Mouse (Mus musculus): ENCODE data around the gene Dnhd1. TPM values are rescaled to one million over a fixed set of nuclear protein-coding genes. Genes with fewer than 3 reads are reported as not detected.

The Dnhd1 gene
- polyA plus RNA-seq, 1 experiment from 2014 or later = 1.1 TPM

DNA sequence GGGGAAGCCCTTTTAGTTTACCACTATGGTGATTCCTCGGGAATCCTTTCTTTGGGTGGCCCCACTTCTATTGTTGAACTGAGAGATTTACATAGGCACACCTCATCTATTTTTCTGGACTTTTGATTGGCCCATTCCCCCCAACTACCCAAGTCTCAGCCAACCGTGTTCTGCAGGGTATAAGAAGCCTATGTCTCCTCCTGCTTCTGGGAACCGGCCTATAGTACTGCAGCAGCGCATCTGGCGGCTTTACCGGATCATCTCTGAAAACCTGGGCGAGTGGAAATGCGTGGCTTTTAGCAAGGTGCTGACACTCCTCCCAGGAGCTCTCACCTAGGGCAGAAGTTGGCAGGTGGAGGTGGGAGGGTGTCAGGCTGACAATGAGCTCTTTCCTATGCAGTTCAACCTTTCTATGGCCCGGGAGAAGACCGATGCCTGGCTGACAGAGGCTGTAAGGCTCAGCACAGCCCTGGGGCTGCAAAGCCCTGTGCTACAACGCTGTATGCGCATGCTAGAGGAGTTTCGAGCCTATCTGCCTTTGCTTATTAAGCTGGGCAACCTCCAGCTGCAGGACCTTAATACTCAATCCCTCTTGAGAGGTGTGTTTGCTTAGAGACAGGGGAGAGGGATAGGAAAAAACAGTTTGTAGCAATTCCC is 35.0 kb downstream of the Dnhd1 start:
- no peak overlapping the region for H3K4me3 ChIP-seq (ENCODE audit: low read depth, low read length)
- no peaks in the 10 kb centered on the region for H3K9me3 ChIP-seq (replicated peaks; ENCODE audit: control insufficient read depth, low read length)
- H3K36me3 ChIP-seq (ENCODE audit: control insufficient read depth, insufficient read depth, low read length) = no peaks in the 10 kb centered on the region
- H3K4me1 ChIP-seq (ENCODE audit: control insufficient read depth, insufficient read depth, low read length) = no peaks in the 10 kb centered on the region
- 15% methylated on average over 13 of the region's 13 CpGs for WGBS (ENCODE audit: insufficient replicate concordance)
- H3K9ac ChIP-seq (ENCODE audit: low read depth, low read length) = no peak overlapping the region
- H3K27me3 ChIP-seq (ENCODE audit: control insufficient read depth, insufficient read depth, low read length) = no peaks in the 10 kb centered on the region
- no peak overlapping the region for H3K27ac ChIP-seq (ENCODE audit: low read depth, low read length)
- ATAC-seq (replicated peaks; ENCODE audit: insufficient number of reproducible peaks, low FRiP score, low TSS enrichment) = no peak
- H3K4me2 ChIP-seq = peak overlapping the region; percentile 51

- no peaks in the 10 kb centered on the region for H3K36me3 ChIP-seq (ENCODE audit: control insufficient read depth, insufficient read depth, low read length)
- H3K27ac ChIP-seq (ENCODE audit: low read depth, low read length) = no peak overlapping the region
- H3K9me3 ChIP-seq (replicated peaks; ENCODE audit: control insufficient read depth, low read length) = no peaks in the 10 kb centered on the region
- no peak overlapping the region for H3K9ac ChIP-seq (ENCODE audit: low read depth, low read length)
- H3K4me2 ChIP-seq = no peak overlapping the region
- H3K4me3 ChIP-seq (ENCODE audit: low read depth, low read length) = no peak overlapping the region
- ATAC-seq (replicated peaks; ENCODE audit: insufficient number of reproducible peaks, low FRiP score, low TSS enrichment) = no peak
- no peaks in the 10 kb centered on the region for H3K27me3 ChIP-seq (ENCODE audit: control insufficient read depth, insufficient read depth, low read length)
- no peaks in the 10 kb centered on the region for H3K4me1 ChIP-seq (ENCODE audit: control insufficient read depth, insufficient read depth, low read length)
- 61% methylated on average over 1 of the region's 1 CpGs for WGBS (ENCODE audit: insufficient replicate concordance)
These were observed 40.2 kb downstream of the Dnhd1 start for GRCm38 (mm10) chr7:105690875-105691274.

DNA sequence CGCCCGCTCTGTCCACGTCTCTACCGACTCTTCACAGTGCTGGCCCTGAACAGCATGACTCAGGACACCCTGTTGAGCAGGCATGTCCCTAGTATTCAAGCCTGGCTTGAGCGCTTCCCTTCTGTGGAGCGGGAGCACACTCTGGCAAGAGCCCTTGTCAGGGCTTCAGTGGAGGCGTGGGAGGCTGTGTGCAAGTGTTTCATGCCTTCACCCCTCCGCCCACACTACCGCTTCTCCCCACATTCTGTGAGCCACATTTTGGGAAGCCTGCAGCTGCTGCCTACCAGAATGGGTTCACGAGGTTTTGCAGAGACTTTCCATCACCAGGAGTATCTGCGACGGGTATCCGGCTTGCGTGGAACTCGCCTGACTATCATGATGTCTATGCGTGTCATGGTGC is 52.6 kb downstream of the Dnhd1 start:
- Histone ChIP-seq H3K4me2 (no peak overlapping the region), H3K9me3 (replicated peaks; ENCODE audit: control insufficient read depth, low read length) (no peaks in the 10 kb centered on the region), H3K36me3 (ENCODE audit: control insufficient read depth, insufficient read depth, low read length) (no peaks in the 10 kb centered on the region), H3K27ac (ENCODE audit: low read depth, low read length) (no peak overlapping the region), H3K4me3 (ENCODE audit: low read depth, low read length) (no peak overlapping the region), H3K27me3 (ENCODE audit: control insufficient read depth, insufficient read depth, low read length) (no peaks in the 10 kb centered on the region), H3K9ac (ENCODE audit: low read depth, low read length) (no peak overlapping the region), H3K4me1 (ENCODE audit: control insufficient read depth, insufficient read depth, low read length) (no peaks in the 10 kb centered on the region)
- ATAC-seq (replicated peaks; ENCODE audit: insufficient number of reproducible peaks, low FRiP score, low TSS enrichment) = no peak
- WGBS (ENCODE audit: insufficient replicate concordance) = 77% methylated on average over 16 of the region's 16 CpGs

DNA sequence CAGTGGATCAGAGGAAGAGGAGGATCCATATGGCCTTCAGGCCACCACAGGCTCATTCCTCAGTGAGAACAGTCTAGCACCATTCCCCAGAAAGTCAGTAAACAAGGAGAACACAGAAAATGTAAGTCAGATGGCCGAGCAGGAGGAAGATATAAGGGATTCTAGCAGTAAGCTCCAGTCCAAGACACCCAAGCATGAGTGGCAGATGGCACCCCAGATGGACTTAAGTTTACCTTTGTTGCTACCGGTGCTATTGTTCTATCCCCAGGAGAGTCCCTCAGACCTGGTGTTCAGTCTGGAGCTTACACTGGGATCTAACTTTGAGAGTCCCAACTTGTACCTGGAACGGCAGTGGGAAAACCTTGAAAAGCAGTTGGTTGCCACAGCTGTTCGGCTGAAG is 53.2 kb downstream of the Dnhd1 start:
- Histone ChIP-seq H3K27me3 (ENCODE audit: control insufficient read depth, insufficient read depth, low read length) (no peaks in the 10 kb centered on the region), H3K9ac (ENCODE audit: low read depth, low read length) (no peak overlapping the region), H3K27ac (ENCODE audit: low read depth, low read length) (no peak overlapping the region), H3K4me2 (no peak overlapping the region), H3K4me1 (ENCODE audit: control insufficient read depth, insufficient read depth, low read length) (no peaks in the 10 kb centered on the region), H3K9me3 (replicated peaks; ENCODE audit: control insufficient read depth, low read length) (no peaks in the 10 kb centered on the region), H3K36me3 (ENCODE audit: control insufficient read depth, insufficient read depth, low read length) (no peaks in the 10 kb centered on the region), H3K4me3 (ENCODE audit: low read depth, low read length) (no peak overlapping the region)
- ATAC-seq (replicated peaks; ENCODE audit: insufficient number of reproducible peaks, low FRiP score, low TSS enrichment) = no peak
- 85% methylated on average over 4 of the region's 4 CpGs for WGBS (ENCODE audit: insufficient replicate concordance)

- no peaks in the 10 kb centered on the region for H3K4me1 ChIP-seq (ENCODE audit: control insufficient read depth, insufficient read depth, low read length)
- H3K27me3 ChIP-seq (ENCODE audit: control insufficient read depth, insufficient read depth, low read length) = no peaks in the 10 kb centered on the region
- no peak overlapping the region for H3K27ac ChIP-seq (ENCODE audit: low read depth, low read length)
- no peak overlapping the region for H3K4me2 ChIP-seq
- no peaks in the 10 kb centered on the region for H3K9me3 ChIP-seq (replicated peaks; ENCODE audit: control insufficient read depth, low read length)
- H3K36me3 ChIP-seq (ENCODE audit: control insufficient read depth, insufficient read depth, low read length) = no peaks in the 10 kb centered on the region
- H3K4me3 ChIP-seq (ENCODE audit: low read depth, low read length) = no peak overlapping the region
- WGBS (ENCODE audit: insufficient replicate concordance) = 82% methylated on average over 5 of the region's 5 CpGs
- no peak for ATAC-seq (replicated peaks; ENCODE audit: insufficient number of reproducible peaks, low FRiP score, low TSS enrichment)
- no peak overlapping the region for H3K9ac ChIP-seq (ENCODE audit: low read depth, low read length)
These were observed 58.1 kb downstream of the Dnhd1 start for GRCm38 (mm10) chr7:105708733-105709132.

DNA sequence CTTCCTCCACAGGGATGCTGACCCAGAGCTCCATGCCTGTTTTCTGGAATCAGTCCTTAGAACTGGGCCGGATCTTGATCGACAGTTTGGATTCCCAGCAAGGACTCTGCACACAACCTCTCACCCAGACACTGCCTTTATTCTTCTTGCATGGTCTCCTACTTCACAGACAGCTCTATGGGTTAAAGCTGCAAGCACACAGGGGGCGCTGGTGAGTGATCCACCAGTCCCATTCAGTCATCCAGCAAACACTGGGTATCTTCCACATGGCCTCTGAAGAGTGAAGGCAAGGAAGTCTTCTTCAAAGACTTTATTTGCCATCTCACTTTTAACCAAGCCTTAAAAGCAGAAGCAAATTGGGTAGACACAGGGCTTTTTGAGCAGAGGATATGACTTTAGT is 64.7 kb downstream of the Dnhd1 start:
- ATAC-seq (replicated peaks; ENCODE audit: insufficient number of reproducible peaks, low FRiP score, low TSS enrichment) = no peak
- 58% methylated on average over 3 of the region's 3 CpGs for WGBS (ENCODE audit: insufficient replicate concordance)

DNA sequence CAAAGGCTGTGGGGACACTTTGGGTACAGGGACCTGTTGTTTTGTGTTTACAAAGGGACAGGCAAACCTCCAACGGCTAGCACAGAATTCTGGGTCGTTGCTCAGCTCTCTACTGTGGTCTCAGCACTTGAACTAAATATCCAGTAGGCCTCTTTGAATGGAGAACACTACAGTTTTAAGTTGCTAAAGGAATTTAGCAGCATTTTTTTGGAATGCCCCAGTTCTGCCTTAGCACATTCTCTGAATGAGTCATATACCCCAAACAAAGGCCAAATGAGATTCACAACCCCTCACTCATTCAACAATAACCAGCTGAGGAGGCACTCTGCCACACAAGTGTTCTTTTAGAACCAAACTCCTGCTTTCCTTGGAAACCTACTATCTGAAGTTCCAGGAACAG is 71.3 kb downstream of the Dnhd1 start:
- Histone ChIP-seq H3K36me3 (ENCODE audit: control insufficient read depth, insufficient read depth, low read length) (no peaks in the 10 kb centered on the region), H3K4me2 (no peak overlapping the region), H3K27me3 (ENCODE audit: control insufficient read depth, insufficient read depth, low read length) (no peaks in the 10 kb centered on the region), H3K4me3 (ENCODE audit: low read depth, low read length) (no peak overlapping the region), H3K4me1 (ENCODE audit: control insufficient read depth, insufficient read depth, low read length) (no peaks in the 10 kb centered on the region), H3K9ac (ENCODE audit: low read depth, low read length) (no peak overlapping the region), H3K9me3 (replicated peaks; ENCODE audit: control insufficient read depth, low read length) (no peaks in the 10 kb centered on the region), H3K27ac (ENCODE audit: low read depth, low read length) (no peak overlapping the region)
- 67% methylated on average over 2 of the region's 2 CpGs for WGBS (ENCODE audit: insufficient replicate concordance)
- ATAC-seq (replicated peaks; ENCODE audit: insufficient number of reproducible peaks, low FRiP score, low TSS enrichment) = no peak

More for the DNA sequence above, 64.7 kb downstream of the Dnhd1 start:
- H3K4me2 ChIP-seq = no peak overlapping the region
- no peaks in the 10 kb centered on the region for H3K27me3 ChIP-seq (ENCODE audit: control insufficient read depth, insufficient read depth, low read length)
- H3K27ac ChIP-seq (ENCODE audit: low read depth, low read length) = no peak overlapping the region
- H3K4me3 ChIP-seq (ENCODE audit: low read depth, low read length) = no peak overlapping the region
- H3K9ac ChIP-seq (ENCODE audit: low read depth, low read length) = no peak overlapping the region
- no peaks in the 10 kb centered on the region for H3K9me3 ChIP-seq (replicated peaks; ENCODE audit: control insufficient read depth, low read length)
- no peaks in the 10 kb centered on the region for H3K4me1 ChIP-seq (ENCODE audit: control insufficient read depth, insufficient read depth, low read length)
- H3K36me3 ChIP-seq (ENCODE audit: control insufficient read depth, insufficient read depth, low read length) = no peaks in the 10 kb centered on the region

- 80% methylated on average over 4 of the region's 4 CpGs for WGBS (ENCODE audit: insufficient replicate concordance)
- no peaks in the 10 kb centered on the region for H3K4me1 ChIP-seq (ENCODE audit: control insufficient read depth, insufficient read depth, low read length)
- H3K9ac ChIP-seq (ENCODE audit: low read depth, low read length) = no peak overlapping the region
- no peak overlapping the region for H3K27ac ChIP-seq (ENCODE audit: low read depth, low read length)
- H3K9me3 ChIP-seq (replicated peaks; ENCODE audit: control insufficient read depth, low read length) = no peaks in the 10 kb centered on the region
- no peaks in the 10 kb centered on the region for H3K27me3 ChIP-seq (ENCODE audit: control insufficient read depth, insufficient read depth, low read length)
- H3K4me2 ChIP-seq = no peak overlapping the region
- H3K4me3 ChIP-seq (ENCODE audit: low read depth, low read length) = no peak overlapping the region
- ATAC-seq (replicated peaks; ENCODE audit: insufficient number of reproducible peaks, low FRiP score, low TSS enrichment) = peak; percentile 59
- H3K36me3 ChIP-seq (ENCODE audit: control insufficient read depth, insufficient read depth, low read length) = peaks cover 9% of the 10 kb centered on the region; the same call in 1 of the 2 replicates
These were observed 75.7 kb downstream of the Dnhd1 start for GRCm38 (mm10) chr7:105726144-105726979.
